Mouse (Mus musculus): ENCODE data around the gene Acot8. TPM values are rescaled to one million over a fixed set of nuclear protein-coding genes. Genes with fewer than 3 reads are reported as not detected.

The Acot8 gene
- polyA plus RNA-seq, 1 experiment, result 15.7 TPM

DNA sequence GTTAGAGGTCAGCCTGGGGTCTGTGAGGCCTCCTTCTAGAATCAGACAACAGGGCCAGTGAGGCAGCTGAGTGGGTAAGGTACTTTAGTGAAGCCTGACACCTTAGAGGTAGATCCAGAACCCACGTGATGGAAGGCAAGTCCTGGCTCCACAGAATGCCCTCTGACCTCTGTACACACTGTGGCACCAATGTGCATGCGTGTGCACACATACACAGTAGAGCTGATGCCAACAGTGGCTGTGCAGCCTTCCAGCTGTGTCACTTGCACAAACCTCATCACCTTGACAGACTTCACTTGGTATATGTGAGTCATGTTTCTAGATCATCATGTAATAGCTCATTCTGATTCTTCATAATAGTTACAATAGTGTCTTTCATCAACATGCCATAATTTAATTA, 52.2 kb downstream of the Acot8 start:
- Histone ChIP-seq H3K4me3 (ENCODE audit: low read depth, low read length) (no peak overlapping the region), H3K27ac (ENCODE audit: insufficient read depth, low read length) (no peak overlapping the region), H3K9ac (ENCODE audit: low read depth, poor library complexity, severe bottlenecking) (no peak overlapping the region), H3K27me3 (ENCODE audit: control insufficient read depth, insufficient read depth, low read length, poor library complexity, severe bottlenecking) (no peaks in the 10 kb centered on the region), H3K9me3 (replicated peaks; ENCODE audit: control insufficient read depth, insufficient read depth, low read length, poor library complexity, severe bottlenecking) (no peaks in the 10 kb centered on the region), H3K4me1 (ENCODE audit: control insufficient read depth, insufficient read depth, low read length) (no peaks in the 10 kb centered on the region), H3K36me3 (ENCODE audit: control insufficient read depth, insufficient read depth, low read length, poor library complexity, severe bottlenecking) (peaks cover 70% of the 10 kb centered on the region)
- TF ChIP-seq POLR2A (IDR thresholded peaks at IDR 0.05; ENCODE audit: insufficient read depth, low read length) (no peak), CTCF (IDR thresholded peaks at IDR 0.05; ENCODE audit: low read depth, low read length) (no peak), EP300 (IDR thresholded peaks at IDR 0.05; ENCODE audit: insufficient read depth, low read depth, low read length) (no peak)

GRCm38 (mm10) chr2:164748991-164749390, 55.7 kb downstream of the Acot8 start:
- H3K36me3 ChIP-seq (ENCODE audit: control insufficient read depth, insufficient read depth, low read length, poor library complexity, severe bottlenecking), result peaks cover 41% of the 10 kb centered on the region

GRCm38 (mm10) chr2:164748191-164748590, 56.5 kb downstream of the Acot8 start:
- Histone ChIP-seq H3K9ac (ENCODE audit: low read depth, poor library complexity, severe bottlenecking) (no peak overlapping the region), H3K4me1 (ENCODE audit: control insufficient read depth, insufficient read depth, low read length) (no peaks in the 10 kb centered on the region), H3K36me3 (ENCODE audit: control insufficient read depth, insufficient read depth, low read length, poor library complexity, severe bottlenecking) (peaks cover 33% of the 10 kb centered on the region), H3K27me3 (ENCODE audit: control insufficient read depth, insufficient read depth, low read length, poor library complexity, severe bottlenecking) (no peaks in the 10 kb centered on the region), H3K9me3 (replicated peaks; ENCODE audit: control insufficient read depth, insufficient read depth, low read length, poor library complexity, severe bottlenecking) (no peaks in the 10 kb centered on the region), H3K4me3 (ENCODE audit: low read depth, low read length) (no peak overlapping the region), H3K27ac (ENCODE audit: insufficient read depth, low read length) (no peak overlapping the region)
- TF ChIP-seq CTCF (IDR thresholded peaks at IDR 0.05; ENCODE audit: low read depth, low read length) (no peak), POLR2A (IDR thresholded peaks at IDR 0.05; ENCODE audit: insufficient read depth, low read length) (no peak), EP300 (IDR thresholded peaks at IDR 0.05; ENCODE audit: insufficient read depth, low read depth, low read length) (no peak)

More at GRCm38 (mm10) chr2:164748991-164749390, 55.7 kb downstream of the Acot8 start:
- Histone ChIP-seq H3K27me3 (ENCODE audit: control insufficient read depth, insufficient read depth, low read length, poor library complexity, severe bottlenecking) (no peaks in the 10 kb centered on the region), H3K4me1 (ENCODE audit: control insufficient read depth, insufficient read depth, low read length) (no peaks in the 10 kb centered on the region), H3K9me3 (replicated peaks; ENCODE audit: control insufficient read depth, insufficient read depth, low read length, poor library complexity, severe bottlenecking) (no peaks in the 10 kb centered on the region), H3K9ac (ENCODE audit: low read depth, poor library complexity, severe bottlenecking) (no peak overlapping the region), H3K4me3 (ENCODE audit: low read depth, low read length) (no peak overlapping the region), H3K27ac (ENCODE audit: insufficient read depth, low read length) (no peak overlapping the region)
- TF ChIP-seq EP300 (IDR thresholded peaks at IDR 0.05; ENCODE audit: insufficient read depth, low read depth, low read length) (no peak), CTCF (IDR thresholded peaks at IDR 0.05; ENCODE audit: low read depth, low read length) (no peak), POLR2A (IDR thresholded peaks at IDR 0.05; ENCODE audit: insufficient read depth, low read length) (no peak)

- Histone ChIP-seq H3K27ac (ENCODE audit: insufficient read depth, low read length) (no peak overlapping the region), H3K4me1 (ENCODE audit: control insufficient read depth, insufficient read depth, low read length) (no peaks in the 10 kb centered on the region), H3K9ac (ENCODE audit: low read depth, poor library complexity, severe bottlenecking) (peak overlapping the region; percentile 90), H3K36me3 (ENCODE audit: control insufficient read depth, insufficient read depth, low read length, poor library complexity, severe bottlenecking) (peaks cover 21% of the 10 kb centered on the region), H3K9me3 (replicated peaks; ENCODE audit: control insufficient read depth, insufficient read depth, low read length, poor library complexity, severe bottlenecking) (no peaks in the 10 kb centered on the region), H3K4me3 (ENCODE audit: low read depth, low read length) (peak overlapping the region; percentile 98), H3K27me3 (ENCODE audit: control insufficient read depth, insufficient read depth, low read length, poor library complexity, severe bottlenecking) (no peaks in the 10 kb centered on the region)
- no peak for TF ChIP-seq EP300 (IDR thresholded peaks at IDR 0.05; ENCODE audit: insufficient read depth, low read depth, low read length)
- TF ChIP-seq POLR2A (IDR thresholded peaks at IDR 0.05; ENCODE audit: insufficient read depth, low read length), result no peak
- no peak for TF ChIP-seq CTCF (IDR thresholded peaks at IDR 0.05; ENCODE audit: low read depth, low read length)
These were observed 58.0 kb downstream of the Acot8 start for GRCm38 (mm10) chr2:164746693-164747092.

DNA sequence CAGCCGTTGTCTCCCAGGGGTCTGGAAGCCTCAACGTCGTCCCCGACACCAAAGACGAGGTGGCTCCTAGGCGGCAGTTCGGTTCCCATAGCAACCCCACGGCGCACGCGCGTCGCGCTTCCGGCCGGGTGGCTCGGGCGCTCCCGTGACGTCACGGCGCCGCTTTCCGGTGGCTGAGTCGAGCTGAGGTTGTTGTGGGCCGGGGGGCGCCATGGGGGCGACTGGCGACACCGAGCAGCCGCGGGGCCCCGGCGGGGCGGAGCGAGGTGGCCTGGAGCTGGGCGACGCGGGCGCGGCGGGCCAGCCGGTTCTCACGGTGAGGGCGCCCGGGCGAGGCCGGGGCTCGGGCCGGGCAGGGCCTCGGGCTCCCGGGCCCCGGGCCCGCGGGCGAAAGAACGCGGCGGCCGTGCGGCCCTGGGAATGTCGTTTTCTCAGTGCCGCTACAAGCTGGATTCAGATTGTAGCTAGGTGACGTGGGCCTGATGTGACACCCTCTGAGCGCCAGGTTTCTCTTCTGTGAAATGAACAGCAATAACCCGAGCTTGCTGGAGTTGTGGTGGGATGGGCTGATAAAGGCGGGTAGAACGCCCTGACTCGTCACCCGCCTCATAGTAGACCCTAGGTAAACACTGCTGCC, 58.7 kb downstream of the Acot8 start, which contains the start of the genes Wfdc3 and Dnttip1:
TSS of gene Wfdc3 (minus strand) at position 89 of the 637 bp plus-strand sequence.
TSS of gene Dnttip1 (plus strand) at position 141 of the 637 bp plus-strand sequence.
- H3K9me3 ChIP-seq (replicated peaks; ENCODE audit: control insufficient read depth, insufficient read depth, low read length, poor library complexity, severe bottlenecking), result no peaks in the 10 kb centered on the region
- no peaks in the 10 kb centered on the region for H3K4me1 ChIP-seq (ENCODE audit: control insufficient read depth, insufficient read depth, low read length)
- peak within 1 kb of the TSS; percentile 90 for H3K9ac ChIP-seq (ENCODE audit: low read depth, poor library complexity, severe bottlenecking)
- TF ChIP-seq POLR2A (IDR thresholded peaks at IDR 0.05; ENCODE audit: insufficient read depth, low read length) (no peak), EP300 (IDR thresholded peaks at IDR 0.05; ENCODE audit: insufficient read depth, low read depth, low read length) (no peak), CTCF (IDR thresholded peaks at IDR 0.05; ENCODE audit: low read depth, low read length) (no peak)
- peaks cover 14% of the 10 kb centered on the region for H3K36me3 ChIP-seq (ENCODE audit: control insufficient read depth, insufficient read depth, low read length, poor library complexity, severe bottlenecking)
- H3K27ac ChIP-seq (ENCODE audit: insufficient read depth, low read length), result no peak within 1 kb of the TSS
- peak within 1 kb of the TSS; percentile 98 for H3K4me3 ChIP-seq (ENCODE audit: low read depth, low read length)
- H3K27me3 ChIP-seq (ENCODE audit: control insufficient read depth, insufficient read depth, low read length, poor library complexity, severe bottlenecking), result no peaks in the 10 kb centered on the region

- Histone ChIP-seq H3K9ac (ENCODE audit: low read depth, poor library complexity, severe bottlenecking) (peak overlapping the region; percentile 90), H3K36me3 (ENCODE audit: control insufficient read depth, insufficient read depth, low read length, poor library complexity, severe bottlenecking) (peaks cover 6% of the 10 kb centered on the region), H3K4me1 (ENCODE audit: control insufficient read depth, insufficient read depth, low read length) (no peaks in the 10 kb centered on the region), H3K27me3 (ENCODE audit: control insufficient read depth, insufficient read depth, low read length, poor library complexity, severe bottlenecking) (no peaks in the 10 kb centered on the region), H3K9me3 (replicated peaks; ENCODE audit: control insufficient read depth, insufficient read depth, low read length, poor library complexity, severe bottlenecking) (no peaks in the 10 kb centered on the region), H3K27ac (ENCODE audit: insufficient read depth, low read length) (no peak overlapping the region), H3K4me3 (ENCODE audit: low read depth, low read length) (no peak overlapping the region)
- TF ChIP-seq EP300 (IDR thresholded peaks at IDR 0.05; ENCODE audit: insufficient read depth, low read depth, low read length) (no peak), CTCF (IDR thresholded peaks at IDR 0.05; ENCODE audit: low read depth, low read length) (no peak), POLR2A (IDR thresholded peaks at IDR 0.05; ENCODE audit: insufficient read depth, low read length) (no peak)
These were observed 59.7 kb downstream of the Acot8 start for GRCm38 (mm10) chr2:164744987-164745386.

Other genes with a start within 250 kb of the Acot8 start
- 123 and 135 TPM in 2 replicates for gene Wfdc2, start 242.5 kb downstream of the Acot8 start, polyA plus RNA-seq (2011; ENCODE audit: insufficient read depth, insufficient read length, low read depth, missing spikeins)
- not detected in 2 replicates for gene Spint3, start 231.4 kb downstream of the Acot8 start, polyA plus RNA-seq (2011; ENCODE audit: insufficient read depth, insufficient read length, low read depth, missing spikeins)
- gene Wfdc6a, start 219.4 kb downstream of the Acot8 start, polyA plus RNA-seq (2011; ENCODE audit: insufficient read depth, insufficient read length, low read depth, missing spikeins), result not detected in 2 replicates
- not detected in 2 replicates for gene Eppin, start 211.3 kb downstream of the Acot8 start, polyA plus RNA-seq (2011; ENCODE audit: insufficient read depth, insufficient read length, low read depth, missing spikeins)
- gene Wfdc6b, start 191.4 kb downstream of the Acot8 start, polyA plus RNA-seq (2011; ENCODE audit: insufficient read depth, insufficient read length, low read depth, missing spikeins), result not detected in 2 replicates
- not detected in 2 replicates for gene Wfdc8, start 191.3 kb downstream of the Acot8 start, polyA plus RNA-seq (2011; ENCODE audit: insufficient read depth, insufficient read length, low read depth, missing spikeins)
- not detected in 2 replicates for gene Wfdc16, start 166.1 kb downstream of the Acot8 start, polyA plus RNA-seq (2011; ENCODE audit: insufficient read depth, insufficient read length, low read depth, missing spikeins)
- gene Wfdc10, start 148.8 kb downstream of the Acot8 start, polyA plus RNA-seq (2011; ENCODE audit: insufficient read depth, insufficient read length, low read depth, missing spikeins), result not detected in 2 replicates
- not detected in 2 replicates for gene Wfdc9, start 148.3 kb downstream of the Acot8 start, polyA plus RNA-seq (2011; ENCODE audit: insufficient read depth, insufficient read length, low read depth, missing spikeins)
- not detected in 2 replicates for gene Wfdc11, start 130.8 kb downstream of the Acot8 start, polyA plus RNA-seq (2011; ENCODE audit: insufficient read depth, insufficient read length, low read depth, missing spikeins)
- gene Wfdc13, start 119.8 kb downstream of the Acot8 start, polyA plus RNA-seq (2011; ENCODE audit: insufficient read depth, insufficient read length, low read depth, missing spikeins), result 0.57 TPM in 1 of 2 replicates, not detected in the other
- not detected in 2 replicates for gene Spint4, start 106.4 kb downstream of the Acot8 start, polyA plus RNA-seq (2011; ENCODE audit: insufficient read depth, insufficient read length, low read depth, missing spikeins)
- gene Spint5, start 89.6 kb downstream of the Acot8 start, polyA plus RNA-seq (2011; ENCODE audit: insufficient read depth, insufficient read length, low read depth, missing spikeins), result not detected in 2 replicates
- 0.60 and 1.7 TPM in 2 replicates for gene Wfdc3, start 59.0 kb downstream of the Acot8 start, polyA plus RNA-seq (2011; ENCODE audit: insufficient read depth, insufficient read length, low read depth, missing spikeins)
- gene Dnttip1, start 58.9 kb downstream of the Acot8 start, polyA plus RNA-seq (2011; ENCODE audit: insufficient read depth, insufficient read length, low read depth, missing spikeins), result 26.7 and 30.4 TPM in 2 replicates
- 366 and 371 TPM in 2 replicates for gene Ube2c, start 35.0 kb downstream of the Acot8 start, polyA plus RNA-seq (2011; ENCODE audit: insufficient read depth, insufficient read length, low read depth, missing spikeins)
- 0.88 and 1.6 TPM in 2 replicates for gene Tnnc2, start 24.9 kb downstream of the Acot8 start, polyA plus RNA-seq (2011; ENCODE audit: insufficient read depth, insufficient read length, low read depth, missing spikeins)
- gene Snx21, start 19.1 kb downstream of the Acot8 start, polyA plus RNA-seq (2011; ENCODE audit: insufficient read depth, insufficient read length, low read depth, missing spikeins), result 10.7 and 11.2 TPM in 2 replicates
- 10.7 and 12.1 TPM in 2 replicates for gene Zswim3, start 216 bp upstream of the Acot8 start, polyA plus RNA-seq (2011; ENCODE audit: insufficient read depth, insufficient read length, low read depth, missing spikeins)
- gene Zswim1, start 17.8 kb upstream of the Acot8 start, polyA plus RNA-seq (2011; ENCODE audit: insufficient read depth, insufficient read length, low read depth, missing spikeins), result 39.5 and 50.0 TPM in 2 replicates
- gene Spata25, start 23.7 kb upstream of the Acot8 start, polyA plus RNA-seq (2011; ENCODE audit: insufficient read depth, insufficient read length, low read depth, missing spikeins), result not detected in 2 replicates
- gene Ctsa, start 28.0 kb upstream of the Acot8 start, polyA plus RNA-seq (2011; ENCODE audit: insufficient read depth, insufficient read length, low read depth, missing spikeins), result 75.3 and 83.4 TPM in 2 replicates
- 2.2 and 2.8 TPM in 2 replicates for gene Neurl2, start 28.6 kb upstream of the Acot8 start, polyA plus RNA-seq (2011; ENCODE audit: insufficient read depth, insufficient read length, low read depth, missing spikeins)
- 52.4 and 55.9 TPM in 2 replicates for gene Pltp, start 52.8 kb upstream of the Acot8 start, polyA plus RNA-seq (2011; ENCODE audit: insufficient read depth, insufficient read length, low read depth, missing spikeins)
- gene Pcif1, start 74.4 kb upstream of the Acot8 start, polyA plus RNA-seq (2011; ENCODE audit: insufficient read depth, insufficient read length, low read depth, missing spikeins), result 30.2 and 30.9 TPM in 2 replicates
- 9.1 and 10.6 TPM in 2 replicates for gene Zfp335, start 106.9 kb upstream of the Acot8 start, polyA plus RNA-seq (2011; ENCODE audit: insufficient read depth, insufficient read length, low read depth, missing spikeins)
- gene Mmp9, start 135.9 kb upstream of the Acot8 start, polyA plus RNA-seq (2011; ENCODE audit: insufficient read depth, insufficient read length, low read depth, missing spikeins), result 5.8 and 6.2 TPM in 2 replicates
- 1.6 and 1.9 TPM in 2 replicates for gene Slc12a5, start 155.9 kb upstream of the Acot8 start, polyA plus RNA-seq (2011; ENCODE audit: insufficient read depth, insufficient read length, low read depth, missing spikeins)
- gene Ncoa5, start 230.0 kb upstream of the Acot8 start, polyA plus RNA-seq (2011; ENCODE audit: insufficient read depth, insufficient read length, low read depth, missing spikeins), result 30.8 and 33.7 TPM in 2 replicates